Mouse (Mus musculus) lung, adult 2 months (tissue): ENCODE data around the gene Meox1. TPM values are rescaled to one million over a fixed set of nuclear protein-coding genes. Genes with fewer than 3 reads are reported as not detected.

ENCODE experiments used
- DNase-seq: peaks from one replicate; pipeline ENCODE4 v3.0.0; 2022
- H3K4me1 ChIP-seq: fragments of 200-500 bp; 2 replicates; pipeline ENCODE4 v1.6.1; 2011; ENCODE audit warnings: low read length; ENCODE audit not compliant: control insufficient read depth, insufficient read depth
- H3K4me3 ChIP-seq: fragments of 200-500 bp; replicated peaks from 2 replicates; pipeline ENCODE3; 2011; ENCODE audit warnings: low read depth, mild to moderate bottlenecking, control low read depth, low read length; ENCODE audit errors: extremely low read depth
- CTCF ChIP-seq: fragments of 200-500 bp; IDR thresholded peaks from 2 replicates; pipeline ENCODE4 v1.5.1; 2011; ENCODE audit warnings: mild to moderate bottlenecking, low read length, control low read depth; ENCODE audit not compliant: insufficient read depth
- POLR2A ChIP-seq: fragments of 200-500 bp; IDR thresholded peaks from 2 replicates; pipeline ENCODE4 v1.6.1; 2011; ENCODE audit warnings: low read depth, mild to moderate bottlenecking, control low read depth, low read length, borderline replicate concordance; ENCODE audit errors: extremely low read depth
- WGBS: fragments of 180-500 bp; shearing (Covaris S2); methylation state at CpG from one replicate; pipeline ENCODE4 v1.1.7; 2018; 5-methylcytosine and 5-hydroxymethylcytosine counted together
- polyA plus RNA-seq: library from polyadenylated mRNA; depleted of rRNA; stranded (reverse); fragments of >200 nt; gene quantifications from 2 replicates; pipeline ENCODE4 v1.2.3, GENCODE M21; 2012

Meox1 gene
- polyA plus RNA-seq, 1 experiment, result 4.3 TPM

- no peaks in the 10 kb centered on the region for H3K4me1 ChIP-seq
- 60% methylated on average over 19 of the region's 19 CpGs for WGBS
- H3K4me3 ChIP-seq, result no peak overlapping the region
- DNase-seq, result no peak
- no peak for TF ChIP-seq CTCF
- no peak for TF ChIP-seq POLR2A
These were observed 30.3 kb upstream of the Meox1 start for GRCm38 (mm10) chr11:101924441-101924976.

GRCm38 (mm10) chr11:101923988-101924387 is 29.8 kb upstream of the Meox1 start:
- WGBS, result 82% methylated on average over 6 of the region's 6 CpGs
- DNase-seq, result no peak
- Histone ChIP-seq H3K4me1 (no peaks in the 10 kb centered on the region), H3K4me3 (no peak overlapping the region)
- TF ChIP-seq POLR2A (no peak), CTCF (no peak)

GRCm38 (mm10) chr11:101921361-101921952 is 27.3 kb upstream of the Meox1 start:
- Histone ChIP-seq H3K4me1 (no peaks in the 10 kb centered on the region), H3K4me3 (no peak overlapping the region)
- TF ChIP-seq POLR2A (no peak), CTCF (no peak)
- no peak for DNase-seq
- 55% methylated on average over 12 of the region's 12 CpGs for WGBS

GRCm38 (mm10) chr11:101919660-101920059 is 25.5 kb upstream of the Meox1 start:
- Histone ChIP-seq H3K4me3 (no peak overlapping the region), H3K4me1 (no peaks in the 10 kb centered on the region)
- TF ChIP-seq CTCF, result peak; percentile 81
- TF ChIP-seq POLR2A, result no peak
- peak; percentile 82 for DNase-seq
- under 1% methylated on average over 6 of the region's 6 CpGs for WGBS

- Histone ChIP-seq H3K4me3 (no peak overlapping the region), H3K4me1 (no peaks in the 10 kb centered on the region)
- no peak for DNase-seq
- TF ChIP-seq POLR2A (no peak), CTCF (no peak)
- WGBS, result 65% methylated on average over 3 of the region's 3 CpGs
These were observed 24.4 kb upstream of the Meox1 start for GRCm38 (mm10) chr11:101918609-101919008.

GRCm38 (mm10) chr11:101916772-101917171 is 22.6 kb upstream of the Meox1 start:
- DNase-seq, result no peak
- no peak for TF ChIP-seq CTCF
- TF ChIP-seq POLR2A, result no peak
- 73% methylated on average over 3 of the region's 3 CpGs for WGBS
- Histone ChIP-seq H3K4me3 (no peak overlapping the region), H3K4me1 (no peaks in the 10 kb centered on the region)

- TF ChIP-seq CTCF (no peak), POLR2A (no peak)
- no peak for DNase-seq
- 65% methylated on average over 8 of the region's 8 CpGs for WGBS
- no peak overlapping the region for H3K4me3 ChIP-seq
- H3K4me1 ChIP-seq, result no peaks in the 10 kb centered on the region
These were observed 19.4 kb upstream of the Meox1 start for GRCm38 (mm10) chr11:101913591-101913990.

- 70% methylated on average over 4 of the region's 4 CpGs for WGBS
- Histone ChIP-seq H3K4me3 (no peak overlapping the region), H3K4me1 (no peaks in the 10 kb centered on the region)
- peak; percentile 42 for DNase-seq
- peak; percentile 62 for TF ChIP-seq CTCF
- no peak for TF ChIP-seq POLR2A
These were observed 17.8 kb upstream of the Meox1 start for GRCm38 (mm10) chr11:101911855-101912579.

- peak; percentile 87 for DNase-seq
- WGBS, result 23% methylated on average over 21 of the region's 21 CpGs
- TF ChIP-seq CTCF, result peak; percentile 85
- TF ChIP-seq POLR2A, result no peak
These were observed 16.2 kb upstream of the Meox1 start for GRCm38 (mm10) chr11:101910230-101910946.

More at GRCm38 (mm10) chr11:101910230-101910946, 16.2 kb upstream of the Meox1 start:
- Histone ChIP-seq H3K4me1 (no peaks in the 10 kb centered on the region), H3K4me3 (no peak overlapping the region)
